Mouse (Mus musculus): ENCODE data around the gene Ren1.

GRCm38 (mm10) chr1:133385506-133385905, 35.2 kb downstream of the Ren1 start:
- TF ChIP-seq CTCF (IDR thresholded peaks at IDR 0.05; ENCODE audit: control insufficient read depth, insufficient read depth, insufficient replicate concordance, low read depth, low read length) (peak; percentile 91), POLR2A (IDR thresholded peaks at IDR 0.05; ENCODE audit: control insufficient read depth, low read depth, low read length) (no peak)
